Mouse (Mus musculus) liver, embryonic 16.5 days (tissue): ENCODE results near the gene Prkn. TPM values are rescaled to one million over a fixed set of nuclear protein-coding genes. Genes with fewer than 3 reads are reported as not detected.

ENCODE experiments used
- ATAC-seq: fragments of 200-750 bp; cut with Nextera tagmentation; 2 replicates; pipeline ENCODE4 v1.8.0; 2017; ENCODE audit warnings: low read depth, mild to moderate bottlenecking, moderate number of reproducible peaks, moderate library complexity
- H3K27ac ChIP-seq: fragments of 300-500 bp; sonication (generic); 2 replicates; pipeline ENCODE4 v1.5.1; 2014; ENCODE audit warnings: mild to moderate bottlenecking, low read length
- H3K27me3 ChIP-seq: fragments of 300-500 bp; sonication (generic); 2 replicates; pipeline ENCODE4 v1.6.1; 2014; ENCODE audit warnings: low read depth, low read length, mixed read lengths; ENCODE audit not compliant: control insufficient read depth, insufficient read depth
- H3K36me3 ChIP-seq: fragments of 300-500 bp; sonication (generic); 2 replicates; pipeline ENCODE4 v1.6.1; 2014; ENCODE audit warnings: mild to moderate bottlenecking; ENCODE audit not compliant: control insufficient read depth, insufficient read depth
- H3K4me1 ChIP-seq: fragments of 300-500 bp; sonication (generic); 2 replicates; pipeline ENCODE4 v1.6.1; 2014; ENCODE audit warnings: low read depth, low read length, mixed read lengths; ENCODE audit not compliant: control insufficient read depth
- H3K4me2 ChIP-seq: fragments of 300-500 bp; sonication (generic); 2 replicates; pipeline ENCODE4 v1.6.1; 2014; ENCODE audit warnings: low read depth, low read length, mixed read lengths
- H3K4me3 ChIP-seq: fragments of 300-500 bp; sonication (generic); 2 replicates; pipeline ENCODE4 v1.5.1; 2014; ENCODE audit warnings: low read depth, mild to moderate bottlenecking, low read length
- H3K9ac ChIP-seq: fragments of 300-500 bp; sonication (generic); 2 replicates; pipeline ENCODE4 v1.6.1; 2014; ENCODE audit warnings: low read depth, low read length
- H3K9me3 ChIP-seq: fragments of 300-500 bp; sonication (generic); replicated peaks from 2 replicates; pipeline ENCODE4 v1.6.1; 2016; ENCODE audit warnings: low read length; ENCODE audit not compliant: control insufficient read depth
- WGBS: fragments of 180-500 bp; shearing (Covaris S2); extraction: QIAGEN DNeasy Blood & Tissue Kit; methylation state at CpG from one replicate; pipeline ENCODE4 v1.1.7; 2014; ENCODE audit not compliant: insufficient replicate concordance; 5-methylcytosine and 5-hydroxymethylcytosine counted together
- polyA plus RNA-seq: library from polyadenylated mRNA; unstranded; fragments of >200 nt; fragmentation: Nextera tagmentation; extraction: Ambion mirVana; gene quantifications from 2 replicates; pipeline ENCODE4 v1.2.1, GENCODE M21; 2015

Gene Prkn
- polyA plus RNA-seq, 1 experiment from 2014 or later, result 0.70 TPM

DNA sequence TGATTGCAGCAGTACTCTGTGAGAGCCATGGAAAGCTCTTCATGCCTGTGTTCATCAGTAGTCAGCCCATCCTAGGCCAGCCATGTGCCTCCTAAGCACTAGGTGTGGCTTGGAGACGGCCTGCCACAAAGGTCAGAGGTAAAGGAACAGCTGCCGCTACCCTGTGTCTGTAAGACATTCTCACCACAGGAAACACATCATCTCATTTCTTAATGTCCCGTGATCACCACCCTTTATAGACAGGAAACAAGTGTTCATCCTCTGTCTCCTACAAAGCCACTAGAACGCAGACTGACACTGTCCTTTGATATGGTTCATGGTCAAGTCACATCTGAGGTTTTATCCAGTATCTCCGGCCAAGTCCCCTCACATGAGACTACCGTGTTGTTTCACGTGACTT lies 698.6 kb downstream of the Prkn start:
- 59% methylated on average over 7 of the region's 7 CpGs for WGBS

DNA sequence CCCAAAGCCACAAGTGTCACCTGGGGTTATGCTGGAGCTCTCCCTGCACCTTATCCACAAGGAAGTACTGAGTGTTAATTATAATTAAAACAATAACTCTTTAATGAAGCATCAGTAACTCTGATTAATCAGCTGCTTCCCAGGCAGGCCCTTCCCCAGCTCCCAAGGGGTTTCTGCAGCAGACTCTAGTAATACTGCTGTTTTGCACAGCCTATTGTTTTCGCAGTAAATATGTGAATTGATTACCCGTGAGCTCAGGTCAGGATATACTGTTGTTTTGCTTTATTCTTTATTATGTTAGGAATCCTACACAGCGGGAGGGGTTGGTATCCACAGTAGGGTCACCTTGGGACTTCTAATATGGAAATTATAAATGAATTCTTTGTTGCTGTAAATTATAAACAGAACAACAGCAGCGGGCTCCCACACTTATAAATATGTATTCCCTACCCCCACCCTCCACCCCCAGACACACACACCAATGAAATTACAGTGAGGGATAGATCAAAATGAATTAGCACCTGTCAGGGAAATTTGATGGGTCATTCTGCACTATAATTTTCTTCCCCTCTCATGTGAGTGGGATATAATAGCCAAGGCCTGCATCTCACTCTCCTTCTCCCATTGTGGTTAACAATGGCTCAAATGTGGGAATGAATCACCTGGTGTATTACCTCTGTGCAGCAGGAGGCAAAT lies 701.9 kb downstream of the Prkn start:
- H3K4me1 ChIP-seq, result no peaks in the 10 kb centered on the region
- no peaks in the 10 kb centered on the region for H3K27me3 ChIP-seq
- no peak overlapping the region for H3K4me2 ChIP-seq
- WGBS, result 60% methylated on average over 4 of the region's 4 CpGs
- H3K36me3 ChIP-seq, result no peaks in the 10 kb centered on the region
- no peaks in the 10 kb centered on the region for H3K9me3 ChIP-seq
- H3K9ac ChIP-seq, result no peak overlapping the region
- H3K4me3 ChIP-seq, result no peak overlapping the region
- H3K27ac ChIP-seq, result no peak overlapping the region
- no peak for ATAC-seq

More for the DNA sequence above, 698.6 kb downstream of the Prkn start:
- H3K36me3 ChIP-seq, result no peaks in the 10 kb centered on the region
- no peak overlapping the region for H3K4me3 ChIP-seq
- ATAC-seq, result no peak
- no peak overlapping the region for H3K9ac ChIP-seq
- no peaks in the 10 kb centered on the region for H3K27me3 ChIP-seq
- H3K9me3 ChIP-seq, result no peaks in the 10 kb centered on the region
- no peak overlapping the region for H3K4me2 ChIP-seq
- H3K27ac ChIP-seq, result no peak overlapping the region
- no peaks in the 10 kb centered on the region for H3K4me1 ChIP-seq

DNA sequence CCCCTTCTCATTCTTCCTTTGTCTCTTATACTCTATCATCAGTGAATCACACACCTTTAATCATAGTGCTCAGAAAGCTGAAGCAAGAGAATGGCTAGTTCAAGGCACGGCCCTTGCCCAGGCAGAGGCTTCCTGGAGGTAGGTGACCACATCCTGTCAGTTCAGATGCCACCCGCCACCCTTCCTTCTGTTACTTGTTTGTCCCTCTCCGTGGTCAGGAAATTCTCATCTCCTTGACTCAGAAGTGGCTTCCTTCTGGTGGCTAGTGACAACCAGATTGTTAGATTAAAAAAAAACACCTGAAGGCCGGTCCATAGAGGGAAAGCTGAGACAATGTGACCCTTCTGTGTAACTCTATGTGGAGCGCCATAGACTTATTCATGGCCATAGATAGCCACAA lies 710.4 kb downstream of the Prkn start:
- 22% methylated on average over 5 of the region's 5 CpGs for WGBS
- no peaks in the 10 kb centered on the region for H3K9me3 ChIP-seq
- H3K27ac ChIP-seq, result no peak overlapping the region
- no peaks in the 10 kb centered on the region for H3K27me3 ChIP-seq
- no peaks in the 10 kb centered on the region for H3K36me3 ChIP-seq
- H3K9ac ChIP-seq, result no peak overlapping the region
- no peaks in the 10 kb centered on the region for H3K4me1 ChIP-seq
- H3K4me3 ChIP-seq, result no peak overlapping the region
- H3K4me2 ChIP-seq, result no peak overlapping the region
- no peak for ATAC-seq

DNA sequence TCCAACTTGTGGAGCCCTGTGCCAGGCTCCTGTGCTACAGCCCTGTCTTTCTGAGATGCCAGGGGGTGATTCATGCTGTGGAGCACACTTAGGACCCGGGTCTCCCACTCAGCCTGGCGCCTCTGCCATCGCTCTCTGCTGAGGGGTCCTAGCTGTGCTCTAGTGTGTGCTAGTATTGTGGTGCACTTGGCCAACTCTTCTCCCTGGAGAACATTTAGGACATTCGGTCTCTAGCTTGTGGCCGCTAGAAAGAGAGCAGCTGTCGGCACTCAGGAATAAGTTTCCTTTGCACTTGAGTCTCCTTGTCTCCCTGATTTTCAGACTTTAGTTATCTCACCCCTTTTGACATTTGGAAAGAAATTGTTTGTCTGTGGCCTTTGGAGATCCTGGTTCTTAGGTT lies 725.5 kb downstream of the Prkn start:
- H3K27me3 ChIP-seq, result no peaks in the 10 kb centered on the region
- WGBS, result 68% methylated on average over 6 of the region's 6 CpGs
- no peaks in the 10 kb centered on the region for H3K9me3 ChIP-seq
- no peak overlapping the region for H3K27ac ChIP-seq
- no peak for ATAC-seq
- no peaks in the 10 kb centered on the region for H3K4me1 ChIP-seq
- no peak overlapping the region for H3K9ac ChIP-seq
- no peak overlapping the region for H3K4me3 ChIP-seq
- H3K36me3 ChIP-seq, result no peaks in the 10 kb centered on the region
- no peak overlapping the region for H3K4me2 ChIP-seq

DNA sequence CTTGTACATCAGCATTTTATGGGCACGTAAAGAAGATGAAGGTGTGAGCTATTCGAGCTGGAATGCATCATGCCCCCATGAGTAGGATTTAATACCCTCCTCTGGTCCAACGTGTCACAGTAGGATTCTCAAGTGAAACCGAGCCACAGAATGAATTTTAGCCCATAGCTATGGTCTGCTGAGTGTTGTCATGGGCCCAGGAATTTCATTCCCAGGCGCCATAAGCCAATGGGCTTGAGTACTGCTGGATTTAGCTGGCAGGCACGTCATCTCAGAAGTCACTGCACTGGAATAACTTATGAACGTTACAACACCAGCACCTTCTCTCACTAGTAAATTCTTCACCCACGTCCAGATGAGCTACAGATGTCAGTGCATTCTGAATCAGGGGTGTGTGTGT lies 730.2 kb downstream of the Prkn start:
- no peak overlapping the region for H3K9ac ChIP-seq

DNA sequence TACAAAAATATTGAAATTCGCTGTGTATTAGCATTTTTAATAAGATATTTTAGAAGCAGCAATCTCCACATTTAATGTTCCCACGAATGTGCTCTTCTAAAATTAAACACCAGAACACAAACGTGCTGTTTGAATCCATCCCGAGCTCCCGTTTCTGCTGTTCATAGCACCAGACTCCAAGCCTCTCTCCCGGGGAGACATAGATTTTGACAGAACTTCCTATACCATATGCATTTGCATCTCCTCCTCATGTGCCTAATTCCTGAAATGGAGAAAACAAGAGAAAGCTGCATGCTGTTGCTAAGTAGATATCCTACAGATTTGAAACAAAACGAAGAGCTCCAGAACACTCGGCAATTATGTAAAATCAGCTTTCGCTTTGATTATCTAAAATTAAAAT lies 733.5 kb downstream of the Prkn start:
- no peaks in the 10 kb centered on the region for H3K27me3 ChIP-seq
- no peak overlapping the region for H3K9ac ChIP-seq
- no peak for ATAC-seq
- no peak overlapping the region for H3K4me2 ChIP-seq
- no peak overlapping the region for H3K4me3 ChIP-seq
- no peaks in the 10 kb centered on the region for H3K36me3 ChIP-seq
- WGBS, result 65% methylated on average over 9 of the region's 9 CpGs
- H3K27ac ChIP-seq, result no peak overlapping the region
- H3K9me3 ChIP-seq, result no peaks in the 10 kb centered on the region
- no peaks in the 10 kb centered on the region for H3K4me1 ChIP-seq

More for the DNA sequence above, 730.2 kb downstream of the Prkn start:
- no peak overlapping the region for H3K4me3 ChIP-seq
- ATAC-seq, result no peak
- no peak overlapping the region for H3K4me2 ChIP-seq
- 57% methylated on average over 8 of the region's 8 CpGs for WGBS
- no peaks in the 10 kb centered on the region for H3K27me3 ChIP-seq
- no peaks in the 10 kb centered on the region for H3K9me3 ChIP-seq
- no peaks in the 10 kb centered on the region for H3K4me1 ChIP-seq
- no peak overlapping the region for H3K27ac ChIP-seq
- no peaks in the 10 kb centered on the region for H3K36me3 ChIP-seq

DNA sequence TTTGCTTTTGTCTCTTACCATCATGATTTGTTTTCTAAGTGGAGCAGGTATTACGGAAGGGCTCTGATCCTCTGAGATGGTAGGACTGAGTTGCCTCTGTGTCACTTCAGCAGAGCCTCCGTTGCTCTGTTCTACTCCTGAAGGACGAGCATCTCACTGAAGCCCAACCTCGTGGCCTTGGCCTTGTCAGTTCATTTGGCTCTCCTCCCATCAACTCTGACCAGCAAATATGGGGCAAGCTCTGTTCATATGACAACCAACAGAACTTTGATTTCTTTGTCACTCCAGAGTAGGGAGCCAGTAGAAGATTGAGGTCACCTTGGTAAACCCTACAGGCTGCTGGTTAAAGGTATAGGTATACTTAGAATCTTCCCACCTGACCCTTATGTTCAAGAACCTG lies 745.3 kb downstream of the Prkn start:
- Histone ChIP-seq H3K4me3 (no peak overlapping the region), H3K4me1 (no peaks in the 10 kb centered on the region), H3K4me2 (no peak overlapping the region), H3K27ac (no peak overlapping the region), H3K27me3 (no peaks in the 10 kb centered on the region), H3K9ac (no peak overlapping the region), H3K9me3 (no peaks in the 10 kb centered on the region), H3K36me3 (no peaks in the 10 kb centered on the region)
- no peak for ATAC-seq
- 60% methylated on average over 4 of the region's 4 CpGs for WGBS

DNA sequence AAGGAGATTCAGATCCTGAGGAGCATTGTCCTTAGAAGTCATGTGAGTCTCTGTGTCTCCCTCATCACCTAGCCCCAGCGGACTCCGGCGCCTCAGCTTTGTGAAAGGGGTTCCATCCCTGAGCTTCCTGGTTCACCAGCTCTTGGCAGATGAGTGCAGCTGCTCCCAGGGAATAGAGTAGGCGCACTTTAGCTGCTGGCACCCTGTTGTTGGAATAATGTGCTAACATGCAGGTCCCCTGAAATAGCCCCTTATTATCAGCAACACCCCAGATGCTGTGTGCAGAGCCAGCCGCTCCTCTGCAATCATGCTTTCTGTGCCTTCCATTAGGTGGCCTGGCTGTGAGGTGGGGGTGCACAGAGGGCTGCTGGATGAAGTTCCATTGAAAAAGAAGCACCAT lies 767.7 kb downstream of the Prkn start:
- H3K27me3 ChIP-seq, result no peaks in the 10 kb centered on the region
- no peak overlapping the region for H3K4me2 ChIP-seq
- H3K36me3 ChIP-seq, result no peaks in the 10 kb centered on the region
- no peaks in the 10 kb centered on the region for H3K4me1 ChIP-seq
- H3K4me3 ChIP-seq, result no peak overlapping the region
- H3K27ac ChIP-seq, result no peak overlapping the region
- 57% methylated on average over 5 of the region's 5 CpGs for WGBS
- H3K9me3 ChIP-seq, result no peaks in the 10 kb centered on the region
- no peak for ATAC-seq
- no peak overlapping the region for H3K9ac ChIP-seq

DNA sequence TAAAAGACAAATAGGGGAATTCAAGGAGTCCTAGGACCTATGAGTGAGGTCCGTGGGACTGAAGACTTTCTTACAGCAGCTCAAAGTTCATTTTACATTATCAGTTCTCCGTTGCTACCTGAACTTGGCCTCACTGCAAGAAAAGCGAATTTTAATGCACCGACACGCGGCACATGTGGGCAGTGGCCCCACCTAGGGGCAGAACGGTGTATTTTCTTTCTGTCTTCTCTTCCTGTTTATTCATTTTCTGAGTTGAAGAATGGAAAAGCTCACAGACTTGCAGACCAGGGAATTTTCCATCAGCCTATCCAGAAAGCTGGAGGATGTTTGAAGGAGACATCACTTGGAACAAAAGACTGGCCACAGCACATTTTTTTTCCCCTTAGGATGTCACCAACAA lies 771.3 kb downstream of the Prkn start:
- H3K36me3 ChIP-seq, result no peaks in the 10 kb centered on the region
- H3K9me3 ChIP-seq, result no peaks in the 10 kb centered on the region
- H3K9ac ChIP-seq, result no peak overlapping the region
- 9% methylated on average over 7 of the region's 7 CpGs for WGBS
- no peak for ATAC-seq
- no peak overlapping the region for H3K4me3 ChIP-seq
- H3K4me1 ChIP-seq, result no peaks in the 10 kb centered on the region
- no peak overlapping the region for H3K27ac ChIP-seq
- no peaks in the 10 kb centered on the region for H3K27me3 ChIP-seq
- H3K4me2 ChIP-seq, result no peak overlapping the region
